Mouse (Mus musculus): ENCODE measurements around the gene Tnfaip2. TPM values are rescaled to one million over a fixed set of nuclear protein-coding genes. Genes with fewer than 3 reads are reported as not detected.

The Tnfaip2 gene
- total RNA-seq, 2 experiments from 2014 or later: 22.0 to 22.6 TPM

GRCm38 (mm10) chr12:111468206-111468605, 25.9 kb downstream of the Tnfaip2 start:
- intact Hi-C loops (cut with DNase I): loop anchor here (2.0 kb wide), 1 partner anchor 43 kb away; no protein-coding TSS in a partner anchor
- DNase-seq: no peak

DNA sequence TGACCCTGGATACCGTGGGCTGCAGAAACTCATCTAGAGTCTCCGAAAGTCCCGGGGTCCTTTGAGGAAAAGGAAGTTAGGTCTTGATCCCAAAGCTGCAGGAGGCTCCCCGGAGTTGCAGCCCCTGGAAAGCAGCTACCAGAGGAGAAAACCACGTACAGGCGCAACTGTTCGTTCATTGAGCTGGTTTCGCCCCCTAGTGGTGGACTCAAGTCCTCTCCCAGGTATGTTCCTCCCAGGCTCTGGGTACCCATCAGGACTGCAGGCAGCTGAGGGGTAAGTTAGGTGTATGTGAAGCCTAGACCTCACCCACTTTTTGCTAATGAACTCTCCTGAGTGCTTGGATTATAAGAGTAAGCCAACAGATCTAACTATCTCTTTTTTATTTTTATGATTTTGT, 27.2 kb downstream of the Tnfaip2 start:
- intact Hi-C loops (cut with DNase I): loop anchor here (2.0 kb wide), 1 partner anchor 45 kb away; no protein-coding TSS in a partner anchor

DNA sequence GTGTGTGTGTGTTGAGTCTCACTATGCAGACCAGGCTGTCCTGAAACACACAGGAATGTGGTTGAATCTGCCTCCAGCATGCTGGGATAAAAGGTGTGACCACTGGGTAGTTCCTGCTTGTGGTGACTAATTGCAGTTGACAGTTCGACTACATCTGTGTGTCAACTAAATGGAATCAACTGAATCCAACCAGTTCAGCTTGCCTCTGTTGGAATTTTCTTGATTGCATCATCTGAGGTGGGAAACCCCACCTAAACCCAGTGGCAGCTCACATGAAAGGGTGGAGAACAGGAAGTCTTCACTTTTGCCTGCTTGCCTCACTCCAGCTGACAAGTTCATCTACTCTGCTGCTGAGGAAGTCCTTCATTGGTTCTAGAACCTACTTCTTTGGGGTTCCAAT, 28.9 kb downstream of the Tnfaip2 start:
- no peak for DNase-seq
- intact Hi-C loops (cut with DNase I): no loop called here

More for the DNA sequence above, 27.2 kb downstream of the Tnfaip2 start:
- DNase-seq: peak; percentile 39 to 57

GRCm38 (mm10) chr12:111471721-111472120, 29.5 kb downstream of the Tnfaip2 start:
- DNase-seq: no peak
- intact Hi-C loops (cut with DNase I): no loop called here

GRCm38 (mm10) chr12:111472886-111473285, 30.6 kb downstream of the Tnfaip2 start:
- intact Hi-C loops (cut with DNase I): no loop called here
- no peak for DNase-seq

DNA sequence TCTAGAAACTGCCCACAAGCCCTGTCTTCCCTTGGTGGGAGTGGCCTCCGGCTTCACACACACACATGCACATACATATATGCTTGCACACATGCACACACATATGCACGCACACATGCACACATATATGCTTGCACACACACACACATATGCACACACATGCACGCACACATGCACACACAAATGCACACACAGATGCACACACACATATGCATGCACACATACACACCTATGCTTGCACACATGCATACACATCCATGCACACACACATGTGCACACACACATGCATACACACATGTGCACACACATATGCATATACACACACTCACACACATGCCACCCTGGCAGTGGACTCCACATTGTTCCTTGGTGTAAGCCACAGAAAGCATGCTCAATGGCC, 32.1 kb downstream of the Tnfaip2 start:
- DNase-seq: no peak
- intact Hi-C loops (cut with DNase I): no loop called here

- intact Hi-C loops (cut with DNase I): no loop called here
Measured at GRCm38 (mm10) chr12:111474893-111475643, 32.8 kb downstream of the Tnfaip2 start.

GRCm38 (mm10) chr12:111478924-111479323, 36.7 kb downstream of the Tnfaip2 start:
- DNase-seq: no peak
- intact Hi-C loops (cut with DNase I): no loop called here

More at GRCm38 (mm10) chr12:111474893-111475643, 32.8 kb downstream of the Tnfaip2 start:
- peak; percentile 90 to 91 for DNase-seq

DNA sequence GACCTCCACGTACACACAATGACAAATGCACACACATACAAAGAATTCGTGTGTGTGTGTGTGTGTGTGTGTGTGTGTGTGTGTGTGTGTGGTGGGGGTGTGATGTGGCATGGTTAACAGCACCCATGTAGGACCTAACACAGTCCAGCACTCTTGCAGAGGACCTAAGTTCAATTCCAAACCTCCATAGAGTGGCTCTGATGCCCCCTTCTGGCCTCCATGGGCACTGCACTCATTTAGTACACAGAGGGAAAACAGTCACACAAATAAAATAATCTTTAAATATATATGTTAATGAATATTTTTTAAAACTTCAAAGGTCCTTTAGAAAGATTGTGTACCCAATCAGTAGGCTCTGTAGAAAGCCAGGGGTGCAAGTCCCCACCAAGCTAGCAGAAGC, 37.6 kb downstream of the Tnfaip2 start:
- intact Hi-C loops (cut with DNase I): no loop called here
- no peak for DNase-seq

GRCm38 (mm10) chr12:111485046-111485651, 42.9 kb downstream of the Tnfaip2 start:
- no peak for DNase-seq
- intact Hi-C loops (cut with DNase I): no loop called here

DNA sequence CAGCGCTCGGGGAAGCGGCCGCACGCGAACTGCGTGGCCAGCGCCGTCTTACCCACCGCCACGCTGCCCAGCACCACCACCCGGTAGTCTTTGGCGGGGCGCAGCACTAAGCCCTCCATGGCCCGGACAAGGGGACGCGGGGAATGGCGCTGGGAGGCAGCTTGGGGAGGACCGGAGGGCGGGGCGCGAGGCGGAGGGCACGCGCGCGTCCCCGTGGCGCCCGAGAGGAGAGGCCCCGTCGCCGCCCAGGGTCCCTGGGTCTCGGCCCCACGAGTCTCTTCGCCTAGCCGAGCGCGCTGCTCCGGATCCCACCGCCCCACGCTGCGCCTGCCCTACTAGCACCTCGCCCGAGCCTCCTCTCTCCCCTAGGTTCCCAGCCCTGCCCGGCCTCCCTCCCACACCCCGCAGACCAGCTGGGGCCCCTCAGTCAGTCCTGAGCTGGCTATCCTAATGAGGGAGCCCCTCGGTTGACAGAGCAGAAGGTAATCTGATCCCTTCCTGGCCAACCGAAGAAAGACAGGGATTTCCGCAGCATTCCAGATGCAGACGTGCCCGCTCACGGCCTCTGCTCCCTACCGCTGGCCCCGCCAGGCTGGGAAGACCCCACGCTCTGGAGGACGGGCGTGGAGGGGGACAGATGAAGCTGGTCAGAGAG, 43.5 kb downstream of the Tnfaip2 start, which contains the start of gene Gm266:
Gm266 (minus strand) TSS at position 172 of the 655 bp plus-strand sequence.
- intact Hi-C loops (cut with DNase I): no loop called here
- peak in 1 of 2 experiments; percentile 15 for DNase-seq

DNA sequence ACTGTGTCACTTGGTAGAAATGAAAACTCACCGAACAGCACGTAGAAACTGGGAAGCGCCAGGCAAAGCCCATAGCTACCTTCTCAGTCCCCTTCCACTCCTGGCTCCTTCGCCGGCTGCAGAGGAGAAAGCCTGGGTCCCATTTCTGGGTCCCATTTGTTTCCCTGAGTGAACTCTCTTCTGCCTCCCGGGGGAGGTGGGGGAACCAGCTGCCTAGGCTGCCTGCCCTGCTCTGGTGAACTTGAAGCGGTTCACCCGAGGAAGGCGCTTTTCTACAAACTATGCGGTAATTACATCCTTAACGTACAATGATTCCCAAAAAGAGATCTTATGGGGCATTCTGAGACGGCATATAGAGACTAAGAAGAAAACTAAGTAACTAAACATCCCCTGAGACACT, 44.2 kb downstream of the Tnfaip2 start:
- DNase-seq: no peak
- intact Hi-C loops (cut with DNase I): no loop called here

- intact Hi-C loops (cut with DNase I): no loop called here
- no peak for DNase-seq
Measured at GRCm38 (mm10) chr12:111489261-111489865, 47.1 kb downstream of the Tnfaip2 start.

DNA sequence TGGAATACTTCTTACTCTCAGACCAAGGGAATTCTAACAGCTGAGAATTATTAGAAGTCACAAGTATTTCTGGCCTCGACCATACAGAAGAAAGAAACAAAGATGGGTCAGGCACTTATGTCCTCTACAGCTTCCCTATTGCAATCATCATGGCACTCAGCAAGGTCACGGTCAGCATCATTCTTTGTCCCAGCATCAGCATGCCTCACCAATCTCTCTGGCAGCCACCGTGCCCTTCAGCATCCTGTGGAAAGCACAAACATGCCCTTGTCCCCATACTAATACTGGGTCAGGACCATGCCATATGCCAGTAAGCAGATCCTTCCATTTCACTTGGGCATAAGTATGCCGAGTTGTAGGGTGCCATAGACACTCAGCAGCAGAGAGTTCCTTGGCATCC, 52.7 kb downstream of the Tnfaip2 start:
- intact Hi-C loops (cut with DNase I): no loop called here
- DNase-seq: no peak

DNA sequence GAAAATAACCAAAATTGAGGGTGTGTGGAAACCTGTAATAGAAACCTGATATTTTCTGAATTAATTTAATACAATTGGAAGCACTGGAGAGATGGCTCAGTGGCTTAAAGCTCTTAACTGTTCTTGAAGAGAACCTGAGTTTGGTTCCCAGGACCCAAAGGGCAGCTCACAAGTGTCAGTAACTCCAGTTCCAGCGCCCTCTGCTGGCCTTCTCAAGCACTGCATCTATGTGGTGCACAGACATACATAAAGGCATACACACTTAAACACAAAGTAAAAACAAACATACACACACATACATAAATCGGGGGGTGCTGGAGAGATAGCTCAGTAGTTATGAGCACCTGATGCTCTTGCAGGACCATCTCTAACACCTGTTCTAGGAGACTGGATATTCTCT, 54.8 kb downstream of the Tnfaip2 start:
- intact Hi-C loops (cut with DNase I): no loop called here
- no peak for DNase-seq

GRCm38 (mm10) chr12:111499617-111500016, 57.3 kb downstream of the Tnfaip2 start:
- intact Hi-C loops (cut with DNase I): loop anchor here (5.0 kb wide), 1 partner anchor 37 kb away; no protein-coding TSS in a partner anchor
- DNase-seq: no peak

DNA sequence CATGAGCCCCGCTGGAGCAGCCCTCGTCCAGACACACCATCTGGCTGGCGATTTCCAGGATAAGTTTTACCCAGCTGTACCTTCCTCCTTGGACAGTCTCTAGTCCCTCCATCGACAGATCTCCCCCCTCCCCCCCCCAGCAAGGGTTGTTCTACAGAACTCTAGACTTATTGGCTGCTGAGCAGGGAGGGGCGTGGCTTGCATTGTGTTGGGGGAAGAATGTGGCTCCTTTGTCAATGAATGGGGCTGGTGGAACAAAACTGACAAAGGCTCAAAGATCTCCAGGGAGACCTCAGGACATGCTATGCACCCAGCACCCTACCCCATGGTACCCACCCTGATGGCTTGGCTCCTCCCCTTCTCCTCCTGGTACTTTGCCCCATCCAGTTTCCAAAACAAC, 58.5 kb downstream of the Tnfaip2 start:
- DNase-seq: no peak
- intact Hi-C loops (cut with DNase I): loop anchor here (5.0 kb wide), 1 partner anchor 38 kb away; no protein-coding TSS in a partner anchor

- DNase-seq: no peak
Measured at GRCm38 (mm10) chr12:111503063-111503567, 60.8 kb downstream of the Tnfaip2 start.

DNA sequence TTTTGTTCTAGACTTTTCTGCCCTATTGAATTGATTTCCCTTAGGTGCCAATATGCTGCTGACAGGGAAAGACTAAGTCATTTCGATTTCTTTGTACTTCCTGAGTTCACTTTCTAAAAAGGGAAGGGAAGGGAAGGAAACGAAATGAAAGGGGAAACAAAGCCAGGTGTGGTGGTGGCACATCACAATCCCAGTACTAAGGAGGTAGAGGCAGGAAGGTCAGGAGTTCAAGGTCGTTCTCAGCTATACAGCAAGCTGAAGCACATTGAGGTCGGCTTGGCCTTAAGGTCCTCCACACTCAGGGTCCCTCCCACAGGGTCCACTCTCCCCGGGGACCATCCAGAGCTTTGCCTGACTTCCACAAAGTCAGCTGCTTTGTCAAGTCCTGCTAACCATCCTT, 61.3 kb downstream of the Tnfaip2 start:
- DNase-seq: no peak
- intact Hi-C loops (cut with DNase I): loop anchor here (5.0 kb wide), 1 partner anchor 41 kb away; no protein-coding TSS in a partner anchor

More at GRCm38 (mm10) chr12:111503063-111503567, 60.8 kb downstream of the Tnfaip2 start:
- intact Hi-C loops (cut with DNase I): loop anchor here (5.0 kb wide), 1 partner anchor 41 kb away; no protein-coding TSS in a partner anchor
